Mouse (Mus musculus) kidney, embryonic 16.5 days (tissue): Measurements from ENCODE around the gene Ahcyl2. TPM values are rescaled to one million over a fixed set of nuclear protein-coding genes. Genes with fewer than 3 reads are reported as not detected.

Experiments used
- polyA plus RNA-seq: library from polyadenylated mRNA; unstranded; fragments of >200 nt; fragmentation: Nextera tagmentation; extraction: Ambion mirVana; gene quantifications from 2 replicates; pipeline ENCODE4 v1.2.1, GENCODE M21; 2015

Gene Ahcyl2
- polyA plus RNA-seq, 1 experiment from 2014 or later: 18.3 TPM

Other genes starting within 250 kb of the Ahcyl2 start
- 6.0 and 8.0 TPM in 2 replicates for gene Irf5, start 241.4 kb upstream of the Ahcyl2 start, polyA plus RNA-seq
- 101 and 106 TPM in 2 replicates for gene Tnpo3, start 158.1 kb upstream of the Ahcyl2 start, polyA plus RNA-seq
- 11.7 and 18.5 TPM in 2 replicates for gene Tspan33, start 73.8 kb upstream of the Ahcyl2 start, polyA plus RNA-seq
- gene Smo, start 32.5 kb upstream of the Ahcyl2 start, polyA plus RNA-seq: 42.9 and 50.2 TPM in 2 replicates
- 1.5 and 1.7 TPM in 2 replicates for gene Strip2, start 149.0 kb downstream of the Ahcyl2 start, polyA plus RNA-seq